Mouse (Mus musculus) heart, embryonic 15.5 days (tissue): ENCODE measurements around the gene Dnah14. TPM values are rescaled to one million over a fixed set of nuclear protein-coding genes. Genes with fewer than 3 reads are reported as not detected.

Experiments used
- ATAC-seq: fragments of 200-750 bp; cut with Nextera tagmentation; replicated peaks from 2 replicates; pipeline ENCODE4 v1.8.0; 2017; ENCODE audit warnings: low read depth, moderate TSS enrichment; ENCODE audit not compliant: insufficient number of reproducible peaks, insufficient read depth, low FRiP score
- H3K27ac ChIP-seq: fragments of 300-500 bp; sonication (generic); 2 replicates; pipeline ENCODE4 v1.5.1; 2015; ENCODE audit warnings: mild to moderate bottlenecking, inconsistent platforms
- H3K27me3 ChIP-seq: fragments of 300-500 bp; sonication (generic); 2 replicates; pipeline ENCODE4 v1.6.1; 2015; ENCODE audit warnings: inconsistent platforms
- H3K36me3 ChIP-seq: fragments of 300-500 bp; sonication (generic); 2 replicates; pipeline ENCODE4 v1.6.1; 2015; ENCODE audit warnings: mild to moderate bottlenecking, inconsistent platforms
- H3K4me1 ChIP-seq: fragments of 300-500 bp; sonication (generic); replicated peaks from 2 replicates; pipeline ENCODE4 v1.6.1; 2015; ENCODE audit warnings: inconsistent platforms
- H3K4me2 ChIP-seq: fragments of 300-500 bp; sonication (generic); 2 replicates; pipeline ENCODE4 v1.6.1; 2015; ENCODE audit warnings: inconsistent platforms, mild to moderate bottlenecking, moderate library complexity
- H3K4me3 ChIP-seq: fragments of 300-500 bp; sonication (generic); 2 replicates; pipeline ENCODE4 v1.5.1; 2015; ENCODE audit warnings: mild to moderate bottlenecking, inconsistent platforms
- H3K9ac ChIP-seq: fragments of 300-500 bp; sonication (generic); 2 replicates; pipeline ENCODE4 v1.6.1; 2015; ENCODE audit warnings: mild to moderate bottlenecking, inconsistent platforms
- H3K9me3 ChIP-seq: fragments of 300-500 bp; sonication (generic); replicated peaks from 2 replicates; pipeline ENCODE4 v1.6.1; 2016; ENCODE audit warnings: inconsistent platforms
- WGBS: fragments of 180-500 bp; shearing (Covaris S2); methylation state at CpG from one replicate; pipeline ENCODE4 v1.1.7; 2015; ENCODE audit warnings: mixed read lengths; 5-methylcytosine and 5-hydroxymethylcytosine counted together
- polyA plus RNA-seq: library from polyadenylated mRNA; unstranded; fragments of >200 nt; fragmentation: Nextera tagmentation; extraction: Ambion mirVana; gene quantifications from 2 replicates; pipeline ENCODE4 v1.2.1, GENCODE M21; 2015

Dnah14 gene
- polyA plus RNA-seq, 1 experiment from 2014 or later, result 0.77 TPM

GRCm38 (mm10) chr1:181615866-181616491 is 39.6 kb downstream of the Dnah14 start:
- no peak overlapping the region for H3K27ac ChIP-seq
- H3K4me2 ChIP-seq, result no peak overlapping the region
- ATAC-seq, result no peak
- H3K4me1 ChIP-seq, result no peaks in the 10 kb centered on the region
- no peaks in the 10 kb centered on the region for H3K36me3 ChIP-seq
- no peak overlapping the region for H3K9ac ChIP-seq
- no peak overlapping the region for H3K4me3 ChIP-seq
- WGBS, result 40% methylated on average over 11 of the region's 11 CpGs
- H3K27me3 ChIP-seq, result no peaks in the 10 kb centered on the region
- H3K9me3 ChIP-seq, result no peaks in the 10 kb centered on the region

GRCm38 (mm10) chr1:181617332-181617731 is 41.0 kb downstream of the Dnah14 start:
- Histone ChIP-seq H3K9ac (no peak overlapping the region), H3K27me3 (no peaks in the 10 kb centered on the region), H3K27ac (no peak overlapping the region), H3K9me3 (no peaks in the 10 kb centered on the region), H3K4me1 (no peaks in the 10 kb centered on the region), H3K4me2 (no peak overlapping the region), H3K4me3 (no peak overlapping the region), H3K36me3 (no peaks in the 10 kb centered on the region)
- ATAC-seq, result no peak
- 48% methylated on average over 5 of the region's 5 CpGs for WGBS

GRCm38 (mm10) chr1:181623149-181623680 is 46.9 kb downstream of the Dnah14 start:
- 66% methylated on average over 6 of the region's 6 CpGs for WGBS
- Histone ChIP-seq H3K27ac (no peak overlapping the region), H3K4me3 (no peak overlapping the region), H3K9ac (no peak overlapping the region), H3K9me3 (no peaks in the 10 kb centered on the region), H3K4me2 (no peak overlapping the region), H3K4me1 (peaks cover 6% of the 10 kb centered on the region; the same call in 1 of the 2 replicates), H3K27me3 (no peaks in the 10 kb centered on the region), H3K36me3 (no peaks in the 10 kb centered on the region)
- ATAC-seq, result no peak

- Histone ChIP-seq H3K27me3 (no peaks in the 10 kb centered on the region), H3K4me2 (no peak overlapping the region), H3K9me3 (no peaks in the 10 kb centered on the region), H3K27ac (no peak overlapping the region), H3K4me3 (no peak overlapping the region), H3K4me1 (peaks cover 6% of the 10 kb centered on the region; the same call in 1 of the 2 replicates), H3K36me3 (no peaks in the 10 kb centered on the region), H3K9ac (no peak overlapping the region)
- ATAC-seq, result no peak
- WGBS, result 86% methylated on average over 8 of the region's 8 CpGs
Observed at GRCm38 (mm10) chr1:181624876-181625275, 48.5 kb downstream of the Dnah14 start.

- ATAC-seq, result no peak
- Histone ChIP-seq H3K27me3 (no peaks in the 10 kb centered on the region), H3K4me1 (peaks cover 4% of the 10 kb centered on the region; the same call in 1 of the 2 replicates), H3K4me3 (no peak overlapping the region), H3K27ac (no peak overlapping the region), H3K9ac (no peak overlapping the region), H3K9me3 (no peaks in the 10 kb centered on the region), H3K36me3 (no peaks in the 10 kb centered on the region), H3K4me2 (no peak overlapping the region)
- 53% methylated on average over 6 of the region's 6 CpGs for WGBS
Observed at GRCm38 (mm10) chr1:181628276-181628675, 51.9 kb downstream of the Dnah14 start.

GRCm38 (mm10) chr1:181631371-181631770 is 55.0 kb downstream of the Dnah14 start:
- no peaks in the 10 kb centered on the region for H3K27me3 ChIP-seq
- 78% methylated on average over 4 of the region's 4 CpGs for WGBS
- H3K4me1 ChIP-seq, result no peaks in the 10 kb centered on the region
- H3K36me3 ChIP-seq, result no peaks in the 10 kb centered on the region
- H3K27ac ChIP-seq, result no peak overlapping the region
- H3K9ac ChIP-seq, result no peak overlapping the region
- H3K9me3 ChIP-seq, result no peaks in the 10 kb centered on the region
- ATAC-seq, result no peak
- no peak overlapping the region for H3K4me3 ChIP-seq
- no peak overlapping the region for H3K4me2 ChIP-seq

- no peaks in the 10 kb centered on the region for H3K4me1 ChIP-seq
- H3K9ac ChIP-seq, result no peak overlapping the region
- no peaks in the 10 kb centered on the region for H3K27me3 ChIP-seq
- 58% methylated on average over 12 of the region's 12 CpGs for WGBS
- H3K4me3 ChIP-seq, result no peak overlapping the region
- no peak for ATAC-seq
- H3K4me2 ChIP-seq, result no peak overlapping the region
- H3K27ac ChIP-seq, result no peak overlapping the region
- H3K36me3 ChIP-seq, result no peaks in the 10 kb centered on the region
- no peaks in the 10 kb centered on the region for H3K9me3 ChIP-seq
Observed at GRCm38 (mm10) chr1:181637997-181638713, 61.8 kb downstream of the Dnah14 start.

- ATAC-seq, result no peak
- H3K4me2 ChIP-seq, result no peak overlapping the region
- no peaks in the 10 kb centered on the region for H3K36me3 ChIP-seq
- H3K4me1 ChIP-seq, result no peaks in the 10 kb centered on the region
- WGBS, result 75% methylated on average over 2 of the region's 2 CpGs
- H3K27me3 ChIP-seq, result no peaks in the 10 kb centered on the region
- no peak overlapping the region for H3K4me3 ChIP-seq
- H3K9me3 ChIP-seq, result no peaks in the 10 kb centered on the region
- H3K27ac ChIP-seq, result no peak overlapping the region
- H3K9ac ChIP-seq, result no peak overlapping the region
Observed at GRCm38 (mm10) chr1:181640383-181640782, 64.0 kb downstream of the Dnah14 start.

GRCm38 (mm10) chr1:181647467-181647866 is 71.1 kb downstream of the Dnah14 start:
- H3K4me1 ChIP-seq, result no peaks in the 10 kb centered on the region
- no peak overlapping the region for H3K4me2 ChIP-seq
- H3K9me3 ChIP-seq, result no peaks in the 10 kb centered on the region
- no peak overlapping the region for H3K9ac ChIP-seq
- no peak for ATAC-seq
- no peak overlapping the region for H3K27ac ChIP-seq
- H3K27me3 ChIP-seq, result no peaks in the 10 kb centered on the region
- no peak overlapping the region for H3K4me3 ChIP-seq
- WGBS, result 46% methylated on average over 8 of the region's 8 CpGs
- H3K36me3 ChIP-seq, result no peaks in the 10 kb centered on the region

GRCm38 (mm10) chr1:181653481-181653880 is 77.1 kb downstream of the Dnah14 start:
- Histone ChIP-seq H3K4me3 (no peak overlapping the region), H3K27me3 (no peaks in the 10 kb centered on the region), H3K27ac (no peak overlapping the region), H3K9me3 (no peaks in the 10 kb centered on the region), H3K9ac (no peak overlapping the region), H3K4me1 (no peaks in the 10 kb centered on the region), H3K4me2 (no peak overlapping the region), H3K36me3 (no peaks in the 10 kb centered on the region)
- WGBS, result 68% methylated on average over 3 of the region's 3 CpGs
- no peak for ATAC-seq

- H3K4me2 ChIP-seq, result no peak overlapping the region
- WGBS, result 69% methylated on average over 5 of the region's 5 CpGs
- no peaks in the 10 kb centered on the region for H3K36me3 ChIP-seq
- H3K4me3 ChIP-seq, result no peak overlapping the region
- H3K9me3 ChIP-seq, result no peaks in the 10 kb centered on the region
- no peaks in the 10 kb centered on the region for H3K4me1 ChIP-seq
- no peak for ATAC-seq
- no peaks in the 10 kb centered on the region for H3K27me3 ChIP-seq
- no peak overlapping the region for H3K27ac ChIP-seq
- no peak overlapping the region for H3K9ac ChIP-seq
Observed at GRCm38 (mm10) chr1:181656421-181656820, 80.1 kb downstream of the Dnah14 start.

GRCm38 (mm10) chr1:181666801-181667200 is 90.4 kb downstream of the Dnah14 start:
- Histone ChIP-seq H3K27ac (no peak overlapping the region), H3K36me3 (no peaks in the 10 kb centered on the region), H3K9me3 (no peaks in the 10 kb centered on the region), H3K4me3 (no peak overlapping the region), H3K4me2 (no peak overlapping the region), H3K4me1 (no peaks in the 10 kb centered on the region), H3K27me3 (no peaks in the 10 kb centered on the region), H3K9ac (no peak overlapping the region)
- no peak for ATAC-seq
- 60% methylated on average over 4 of the region's 4 CpGs for WGBS
